Mouse (Mus musculus) bone marrow, adult 2 months (tissue): ENCODE results near the gene Slc25a26. TPM values are rescaled to one million over a fixed set of nuclear protein-coding genes. Genes with fewer than 3 reads are reported as not detected.

Experiments used
- H3K27ac ChIP-seq: fragments of 200-500 bp; 2 replicates; pipeline ENCODE4 v1.5.1; 2012; ENCODE audit warnings: low read depth, mild to moderate bottlenecking, control low read depth, inconsistent platforms, low read length; ENCODE audit not compliant: control insufficient read depth, poor library complexity, insufficient read depth
- H3K4me1 ChIP-seq: fragments of 200-500 bp; 2 replicates; pipeline ENCODE4 v1.6.1; 2011; ENCODE audit warnings: low read length; ENCODE audit not compliant: control insufficient read depth, insufficient read depth
- H3K4me3 ChIP-seq: fragments of 200-500 bp; replicated peaks from 2 replicates; pipeline ENCODE3; 2011; ENCODE audit warnings: mild to moderate bottlenecking, low read depth, low read length, control low read depth; ENCODE audit not compliant: control insufficient read depth
- CTCF ChIP-seq: fragments of 200-500 bp; IDR thresholded peaks from 2 replicates; pipeline ENCODE4 v1.5.1; 2011; ENCODE audit warnings: low read length, control low read depth; ENCODE audit not compliant: control insufficient read depth, insufficient read depth
- POLR2A ChIP-seq: fragments of 200-500 bp; IDR thresholded peaks from 2 replicates; pipeline ENCODE4 v1.6.1; 2011; ENCODE audit warnings: low read depth, mild to moderate bottlenecking, control low read depth, low read length, borderline replicate concordance; ENCODE audit not compliant: control insufficient read depth
- WGBS: fragments of 180-500 bp; shearing (Covaris S2); methylation state at CpG from one replicate; pipeline ENCODE4 v1.1.7; 2018; 5-methylcytosine and 5-hydroxymethylcytosine counted together
- polyA plus RNA-seq: library from polyadenylated mRNA; stranded (reverse); fragments of >200 nt; gene quantifications from 2 replicates; pipeline ENCODE4 v1.2.4, GENCODE M21; 2011; ENCODE audit warnings: low replicate concordance; ENCODE audit not compliant: missing spikeins, insufficient read depth, insufficient read length

Gene Slc25a26
- polyA plus RNA-seq, 1 experiment = 3.0 TPM

DNA sequence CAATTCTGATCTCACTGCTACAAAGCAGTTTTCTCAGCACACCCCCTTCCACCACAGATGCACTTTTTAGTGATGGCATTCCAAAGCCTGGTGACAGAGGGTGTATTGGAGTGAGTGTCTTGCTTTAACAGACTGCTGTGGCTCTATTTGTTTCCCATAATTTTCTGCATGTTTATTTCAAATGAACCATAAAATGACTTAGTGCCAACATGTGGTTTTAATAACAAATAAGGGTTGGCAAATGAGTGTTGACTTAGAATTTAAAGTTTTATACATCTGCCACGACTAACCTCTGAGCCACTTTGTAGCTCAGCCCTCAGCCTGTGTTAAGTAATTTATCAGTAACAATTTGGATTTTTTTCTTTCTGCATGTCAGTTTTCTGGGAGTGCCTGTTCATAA, 61.2 kb downstream of the Slc25a26 start:
- TF ChIP-seq POLR2A (no peak), CTCF (no peak)
- no peaks in the 10 kb centered on the region for H3K4me1 ChIP-seq
- WGBS = 83% methylated on average over 1 of the region's 1 CpGs
- H3K27ac ChIP-seq = no peak overlapping the region
- no peak overlapping the region for H3K4me3 ChIP-seq

DNA sequence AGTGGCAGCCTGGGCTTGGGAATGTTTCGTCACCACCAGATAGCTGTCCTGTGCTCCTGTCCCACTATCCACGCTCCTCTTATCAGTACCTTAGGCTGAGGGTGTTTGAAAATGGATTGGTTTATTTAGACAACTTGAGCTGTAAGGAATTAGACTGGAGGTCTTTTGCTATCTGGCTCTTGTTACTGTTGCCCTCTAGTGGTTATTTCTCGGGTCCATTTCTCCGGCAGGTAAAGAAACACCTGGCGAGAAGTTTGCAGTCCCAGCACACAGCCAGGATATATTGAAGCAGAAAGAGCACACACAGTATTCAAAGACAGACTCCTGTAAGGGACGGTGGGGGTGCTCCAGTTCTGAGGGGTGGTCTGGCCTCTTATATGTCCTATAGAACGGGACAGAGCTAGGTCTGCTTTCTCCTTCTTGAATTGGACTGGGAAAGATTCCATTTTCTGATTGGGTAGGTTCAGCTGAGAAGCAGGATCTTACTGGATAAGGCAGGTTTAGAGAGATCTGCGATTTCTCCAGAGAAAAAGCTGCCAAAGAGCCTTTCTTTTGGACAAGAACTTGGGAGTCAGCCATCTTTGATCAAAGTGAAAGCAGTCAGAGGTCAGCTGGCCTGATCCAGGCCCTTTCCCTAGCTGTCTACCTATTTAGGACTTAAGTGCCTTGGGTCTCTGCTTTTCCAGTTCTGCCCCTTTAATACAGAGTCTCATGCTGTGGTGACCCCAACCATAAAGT, 63.2 kb downstream of the Slc25a26 start:
- 68% methylated on average over 8 of the region's 8 CpGs for WGBS
- H3K4me1 ChIP-seq = no peaks in the 10 kb centered on the region

DNA sequence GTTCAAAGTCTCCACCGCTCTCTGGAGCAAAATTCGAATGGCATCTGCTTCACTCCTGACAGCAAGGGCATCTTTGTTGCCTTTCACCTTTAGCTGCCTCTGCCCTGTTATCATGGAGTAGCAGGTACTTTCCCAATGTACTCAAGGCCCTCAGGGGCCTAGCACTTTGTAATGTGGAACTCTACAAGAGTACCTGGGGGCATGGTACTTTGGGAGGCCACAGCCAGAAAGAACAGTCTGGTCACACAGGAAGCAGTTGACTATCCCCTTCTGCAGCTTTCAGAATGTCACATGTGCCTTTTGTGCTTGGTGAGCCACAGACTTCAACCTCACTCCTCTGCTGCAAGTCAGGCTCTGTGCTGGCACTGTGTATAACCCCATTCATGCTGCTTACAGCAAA, 65.6 kb downstream of the Slc25a26 start:
- WGBS = 89% methylated on average over 2 of the region's 2 CpGs
- TF ChIP-seq CTCF (no peak), POLR2A (no peak)

More for the DNA sequence above, 63.2 kb downstream of the Slc25a26 start:
- TF ChIP-seq POLR2A (no peak), CTCF (no peak)
- Histone ChIP-seq H3K27ac (no peak overlapping the region), H3K4me3 (no peak overlapping the region)

DNA sequence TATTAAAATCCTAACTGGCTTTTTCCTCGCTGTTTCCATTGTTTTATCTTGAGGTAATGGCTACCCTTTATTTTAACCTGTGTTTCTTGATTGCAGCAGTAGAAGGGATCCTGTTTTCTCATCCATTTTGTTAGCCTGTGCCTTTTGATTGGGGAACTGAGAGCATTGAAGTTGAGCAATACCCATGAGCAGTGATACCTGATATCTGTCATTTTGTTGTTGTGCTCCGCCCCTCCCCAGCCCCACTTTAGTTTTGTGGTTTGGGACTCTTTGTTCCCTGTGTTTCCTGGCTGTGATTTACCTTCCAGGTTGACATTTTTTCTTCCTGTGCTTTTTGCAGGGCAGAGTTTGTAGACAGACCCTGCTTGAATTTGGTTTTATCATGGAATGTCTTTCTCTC, 67.9 kb downstream of the Slc25a26 start:
- WGBS = 82% methylated on average over 2 of the region's 2 CpGs
- Histone ChIP-seq H3K4me1 (no peaks in the 10 kb centered on the region), H3K27ac (no peak overlapping the region), H3K4me3 (no peak overlapping the region)
- TF ChIP-seq POLR2A (no peak), CTCF (no peak)

More for the DNA sequence above, 65.6 kb downstream of the Slc25a26 start:
- H3K4me1 ChIP-seq = no peaks in the 10 kb centered on the region
- H3K27ac ChIP-seq = no peak overlapping the region
- no peak overlapping the region for H3K4me3 ChIP-seq

DNA sequence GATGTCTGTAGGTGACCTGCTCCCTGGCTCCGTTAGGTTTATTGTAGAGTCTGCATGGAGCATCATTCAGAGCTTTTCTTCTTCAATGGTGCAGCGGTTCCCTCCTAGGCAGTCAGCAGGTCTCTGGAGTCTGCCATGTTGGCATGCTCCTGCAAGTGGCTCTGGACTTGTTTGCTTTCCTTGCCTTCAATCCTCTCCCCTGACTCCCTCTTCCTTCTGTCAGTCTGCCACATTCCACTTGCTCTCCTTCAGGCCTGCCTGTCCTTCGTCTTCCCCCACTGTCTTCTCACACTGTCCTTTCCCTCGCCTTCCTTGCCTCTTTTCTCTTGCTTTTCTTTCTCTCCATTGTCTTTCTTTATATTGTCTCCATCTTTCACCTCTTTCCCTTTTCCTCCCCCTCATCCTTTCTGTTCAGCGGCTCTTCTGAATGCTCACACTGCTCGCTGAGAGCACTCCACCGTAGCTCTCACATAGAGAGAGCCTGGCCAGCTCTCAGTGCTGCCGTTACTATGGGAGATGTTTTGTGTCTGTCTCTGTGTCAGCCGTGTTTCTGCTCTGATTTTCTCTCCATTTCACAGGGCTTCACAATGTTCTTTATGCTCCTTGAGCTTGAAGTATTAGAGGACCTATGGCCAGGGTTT, 75.5 kb downstream of the Slc25a26 start:
- H3K4me3 ChIP-seq = no peak overlapping the region
- no peak overlapping the region for H3K27ac ChIP-seq
- 89% methylated on average over 9 of the region's 9 CpGs for WGBS
- no peaks in the 10 kb centered on the region for H3K4me1 ChIP-seq
- TF ChIP-seq CTCF (no peak), POLR2A (no peak)

DNA sequence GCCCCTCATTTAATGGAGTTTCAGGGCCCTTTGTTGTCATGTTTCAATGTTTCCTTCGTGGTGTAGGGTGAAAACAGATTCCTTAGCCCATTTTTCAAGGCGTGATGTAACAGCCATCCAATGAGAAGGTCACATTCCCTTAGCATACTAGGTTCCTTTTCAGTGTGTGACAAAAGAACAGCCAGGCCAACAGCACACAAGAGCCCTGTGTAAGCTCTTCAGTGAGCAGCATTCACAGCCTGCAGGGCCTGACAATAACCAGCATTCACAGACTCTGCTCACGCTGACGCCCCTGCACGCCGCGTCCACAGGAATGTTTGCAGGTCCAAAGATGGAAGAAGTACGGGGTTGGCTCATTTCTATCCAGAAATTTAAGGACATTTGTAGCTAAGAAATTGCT, 77.9 kb downstream of the Slc25a26 start:
- WGBS = 88% methylated on average over 8 of the region's 8 CpGs
- Histone ChIP-seq H3K4me3 (no peak overlapping the region), H3K4me1 (no peaks in the 10 kb centered on the region), H3K27ac (no peak overlapping the region)
- TF ChIP-seq CTCF (no peak), POLR2A (no peak)

DNA sequence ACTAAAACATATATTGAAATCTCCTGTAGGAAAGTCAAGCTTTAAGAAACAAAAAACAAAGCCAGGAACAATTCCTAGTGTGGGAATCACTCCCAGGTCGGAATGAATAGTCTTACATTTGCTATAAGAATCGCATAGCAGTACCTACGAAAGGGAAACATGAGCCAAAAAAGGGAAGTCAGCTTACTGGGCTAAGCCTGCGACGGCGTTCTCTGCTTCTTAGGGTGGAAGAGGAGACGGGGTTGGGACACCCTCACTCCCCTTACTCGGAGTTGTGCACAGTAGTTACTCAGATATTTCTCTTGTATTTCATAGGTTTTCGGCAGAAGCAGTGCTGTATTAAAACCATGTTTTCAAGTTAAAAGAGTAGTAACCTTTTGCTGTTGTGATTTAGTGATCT, 81.9 kb downstream of the Slc25a26 start:
- WGBS = 15% methylated on average over 9 of the region's 9 CpGs
- Histone ChIP-seq H3K4me1 (no peaks in the 10 kb centered on the region), H3K4me3 (no peak overlapping the region)

DNA sequence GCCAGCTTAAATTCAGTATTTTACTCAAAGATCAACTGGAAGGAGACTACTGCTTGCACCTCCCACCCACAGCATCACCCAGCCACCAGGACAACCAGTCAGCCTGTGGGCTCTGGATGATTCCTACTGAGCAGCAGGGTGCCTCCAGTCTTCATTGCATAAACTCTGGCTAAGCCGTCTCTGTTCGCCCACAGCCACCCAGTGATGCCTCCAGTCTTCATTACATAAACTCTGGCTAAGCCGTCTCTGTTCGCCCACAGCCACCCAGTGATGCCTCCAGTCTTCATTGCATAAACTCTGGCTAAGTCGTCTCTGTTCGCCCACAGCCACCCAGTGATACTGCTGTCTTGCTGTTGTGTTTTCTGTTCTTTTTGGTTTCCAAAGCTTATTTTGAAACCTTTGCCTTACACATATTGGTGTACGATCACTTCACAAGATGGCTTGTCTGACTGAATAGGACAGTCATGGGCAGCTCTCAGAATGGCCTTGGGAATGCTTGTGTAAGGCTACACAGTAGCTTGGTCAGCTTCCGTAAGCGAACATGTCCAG, 84.1 kb downstream of the Slc25a26 start:
- Histone ChIP-seq H3K4me1 (no peaks in the 10 kb centered on the region), H3K4me3 (no peak overlapping the region), H3K27ac (no peak overlapping the region)
- TF ChIP-seq POLR2A (no peak), CTCF (no peak)
- 86% methylated on average over 9 of the region's 9 CpGs for WGBS

More for the DNA sequence above, 81.9 kb downstream of the Slc25a26 start:
- no peak overlapping the region for H3K27ac ChIP-seq
- no peak for TF ChIP-seq POLR2A
- TF ChIP-seq CTCF = no peak

DNA sequence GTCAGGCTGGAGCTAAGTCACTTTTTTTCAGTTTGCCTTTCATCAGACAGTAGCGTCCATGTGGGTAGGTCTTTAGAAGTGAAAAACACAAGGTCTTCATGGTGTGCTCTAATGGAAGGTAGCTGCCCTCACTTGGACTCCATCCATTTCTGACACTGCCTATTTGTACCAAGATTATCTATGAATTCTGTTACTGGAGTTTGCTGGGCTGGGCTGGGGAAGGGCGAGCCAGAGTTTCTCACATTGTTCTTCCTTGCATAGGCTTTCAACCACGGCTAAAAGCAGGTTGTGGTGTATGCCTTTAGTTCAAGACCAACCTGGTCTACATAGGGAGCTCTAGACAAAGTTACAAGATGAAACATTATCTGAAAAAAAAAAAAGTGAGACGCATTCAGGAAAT, 84.8 kb downstream of the Slc25a26 start:
- 74% methylated on average over 4 of the region's 4 CpGs for WGBS
- no peak for TF ChIP-seq CTCF
- TF ChIP-seq POLR2A = no peak
- Histone ChIP-seq H3K4me1 (no peaks in the 10 kb centered on the region), H3K27ac (no peak overlapping the region), H3K4me3 (no peak overlapping the region)
